Mouse (Mus musculus) olfactory bulb, adult 2 months (tissue): Measurements from ENCODE around the gene Gm49361. TPM values are rescaled to one million over a fixed set of nuclear protein-coding genes. Genes with fewer than 3 reads are reported as not detected.
"Not testable (repeated sequence)": the region's sequence is repeated elsewhere in the genome, so short reads cannot be mapped to it uniquely, and the experiment has no call there.

ENCODE experiments used
- H3K27ac ChIP-seq: fragments of 200-500 bp; 2 replicates; pipeline ENCODE4 v1.5.1; 2012; ENCODE audit warnings: low read depth, low read length; ENCODE audit not compliant: insufficient read depth
- H3K4me1 ChIP-seq: fragments of 200-500 bp; 2 replicates; pipeline ENCODE4 v1.6.1; 2012; ENCODE audit warnings: low read length; ENCODE audit not compliant: control insufficient read depth, insufficient read depth
- H3K4me3 ChIP-seq: fragments of 200-500 bp; 2 replicates; pipeline ENCODE4 v1.5.1; 2012; ENCODE audit warnings: mild to moderate bottlenecking, low read depth, low read length, moderate library complexity; ENCODE audit not compliant: insufficient read depth
- CTCF ChIP-seq: fragments of 200-500 bp; IDR thresholded peaks from 2 replicates; pipeline ENCODE4 v1.5.1; 2012; ENCODE audit warnings: low read depth, mild to moderate bottlenecking, low read length, moderate library complexity; ENCODE audit not compliant: insufficient read depth
- POLR2A ChIP-seq: fragments of 200-500 bp; IDR thresholded peaks from 2 replicates; pipeline ENCODE4 v1.6.1; 2012; ENCODE audit warnings: mild to moderate bottlenecking, low read depth, low read length, moderate library complexity; ENCODE audit not compliant: insufficient read depth
- WGBS: fragments of 180-500 bp; shearing (Covaris S2); methylation state at CpG from one replicate; pipeline ENCODE4 v1.1.7; 2018; 5-methylcytosine and 5-hydroxymethylcytosine counted together
- polyA plus RNA-seq: library from polyadenylated mRNA; stranded (reverse); fragments of >200 nt; gene quantifications from 2 replicates; pipeline ENCODE4 v1.2.4, GENCODE M21; 2012; ENCODE audit warnings: low replicate concordance; ENCODE audit not compliant: missing spikeins, insufficient read depth, insufficient read length

The Gm49361 gene
- polyA plus RNA-seq, 1 experiment = not detected

GRCm38 (mm10) chr14:57699461-57699970, 46.4 kb downstream of the Gm49361 start:
- Histone ChIP-seq H3K27ac (no peak overlapping the region), H3K4me1 (peaks cover 5% of the 10 kb centered on the region; the same call in 1 of the 2 replicates), H3K4me3 (no peak overlapping the region)
- WGBS = 97% methylated on average over 33 of the region's 33 CpGs
- no peak for TF ChIP-seq POLR2A
- no peak for TF ChIP-seq CTCF

GRCm38 (mm10) chr14:57699016-57699415, 46.9 kb downstream of the Gm49361 start:
- Histone ChIP-seq H3K4me1 (peaks cover 5% of the 10 kb centered on the region; the same call in 1 of the 2 replicates), H3K27ac (no peak overlapping the region), H3K4me3 (no peak overlapping the region)
- no peak for TF ChIP-seq CTCF
- no peak for TF ChIP-seq POLR2A
- 92% methylated on average over 10 of the region's 10 CpGs for WGBS

DNA sequence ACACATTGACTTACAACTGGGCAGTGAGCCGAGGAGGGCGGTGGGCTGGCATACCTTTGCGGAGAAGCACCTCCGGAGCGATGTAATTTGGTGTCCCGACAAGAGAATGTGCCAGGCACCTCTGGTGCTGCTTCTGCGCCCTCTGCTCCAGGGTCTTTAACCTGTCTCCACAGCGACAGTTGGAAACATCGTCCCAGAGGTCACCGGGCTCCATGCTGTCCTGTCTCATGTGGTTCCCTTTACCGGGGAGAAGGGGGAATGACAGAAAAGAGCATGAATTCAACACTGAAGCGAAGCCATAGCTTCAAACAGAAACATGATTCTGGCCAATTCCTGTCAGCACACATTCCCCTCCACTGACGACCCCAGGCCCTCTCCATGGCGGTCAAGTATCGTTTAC, 49.8 kb downstream of the Gm49361 start:
- H3K4me1 ChIP-seq = no peaks in the 10 kb centered on the region
- TF ChIP-seq POLR2A (no peak), CTCF (no peak)
- H3K4me3 ChIP-seq = no peak overlapping the region
- H3K27ac ChIP-seq = no peak overlapping the region
- 97% methylated on average over 15 of the region's 15 CpGs for WGBS

- no peak overlapping the region for H3K4me3 ChIP-seq
- WGBS = 91% methylated on average over 8 of the region's 8 CpGs
- no peak for TF ChIP-seq POLR2A
- no peak for TF ChIP-seq CTCF
- H3K27ac ChIP-seq = no peak overlapping the region
- no peaks in the 10 kb centered on the region for H3K4me1 ChIP-seq
Observed at GRCm38 (mm10) chr14:57695550-57695949, 50.4 kb downstream of the Gm49361 start.

GRCm38 (mm10) chr14:57694246-57694645, 51.7 kb downstream of the Gm49361 start:
- WGBS = 84% methylated on average over 16 of the region's 16 CpGs
- H3K4me1 ChIP-seq = no peaks in the 10 kb centered on the region
- H3K4me3 ChIP-seq = no peak overlapping the region
- no peak overlapping the region for H3K27ac ChIP-seq
- TF ChIP-seq CTCF (no peak), POLR2A (no peak)

- TF ChIP-seq POLR2A = no peak
- TF ChIP-seq CTCF = no peak
- Histone ChIP-seq H3K4me3 (no peak overlapping the region), H3K27ac (no peak overlapping the region), H3K4me1 (no peaks in the 10 kb centered on the region)
- 94% methylated on average over 17 of the region's 17 CpGs for WGBS
Observed at GRCm38 (mm10) chr14:57692517-57693130, 53.3 kb downstream of the Gm49361 start.

DNA sequence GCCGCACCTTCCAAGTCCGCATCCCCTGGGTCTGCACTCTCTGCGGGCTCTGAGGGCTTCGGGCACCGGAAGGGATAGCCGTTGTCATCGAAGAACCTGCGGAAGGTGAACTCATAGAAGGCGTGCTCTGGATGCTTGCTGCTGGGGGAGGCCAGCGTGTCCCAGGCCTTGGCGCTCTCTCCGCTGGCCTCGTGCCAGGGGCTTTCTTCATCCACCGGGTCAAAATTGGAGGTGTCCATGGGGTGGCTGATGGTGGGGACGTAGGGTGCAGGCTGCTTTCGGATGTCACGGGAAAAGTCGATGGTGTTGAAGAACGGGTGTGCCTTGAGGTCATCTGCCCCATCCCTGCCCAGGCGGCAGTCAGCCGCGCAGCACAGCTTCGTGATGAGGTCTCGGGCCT, 54.6 kb downstream of the Gm49361 start:
- TF ChIP-seq POLR2A (no peak), CTCF (no peak)
- Histone ChIP-seq H3K4me3 (no peak overlapping the region), H3K4me1 (no peaks in the 10 kb centered on the region), H3K27ac (no peak overlapping the region)
- 93% methylated on average over 24 of the region's 24 CpGs for WGBS

- no peak for TF ChIP-seq CTCF
- TF ChIP-seq POLR2A = no peak
- no peak overlapping the region for H3K27ac ChIP-seq
- no peaks in the 10 kb centered on the region for H3K4me1 ChIP-seq
- H3K4me3 ChIP-seq = no peak overlapping the region
- WGBS = 91% methylated on average over 8 of the region's 8 CpGs
Observed at GRCm38 (mm10) chr14:57690681-57691080, 55.2 kb downstream of the Gm49361 start.

DNA sequence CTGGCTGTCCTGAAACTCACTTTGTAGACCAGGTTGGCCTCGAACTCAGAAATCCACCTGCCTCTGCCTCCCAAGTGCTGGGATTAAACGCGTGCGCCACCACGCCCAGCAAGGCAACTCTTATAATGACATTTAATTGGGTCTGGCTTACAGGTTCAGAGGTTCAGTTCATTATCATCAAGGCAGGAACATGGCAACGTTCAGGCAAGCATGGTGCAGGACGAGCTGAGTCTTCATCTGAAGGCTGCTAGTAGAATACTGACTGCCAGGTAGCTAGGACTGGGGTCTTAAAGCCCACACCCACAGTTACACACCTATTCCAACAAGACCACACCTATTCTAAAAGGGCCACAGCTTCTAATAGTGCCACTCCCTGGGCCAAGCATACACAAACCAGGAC, 57.8 kb downstream of the Gm49361 start:
- H3K4me3 ChIP-seq, H3K27ac ChIP-seq, H3K4me1 ChIP-seq: not testable (repeated sequence)
- 94% methylated on average over 7 of the region's 7 CpGs for WGBS

- WGBS = 94% methylated on average over 5 of the region's 5 CpGs
- no peaks in the 10 kb centered on the region for H3K4me1 ChIP-seq
- no peak overlapping the region for H3K4me3 ChIP-seq
- TF ChIP-seq CTCF = no peak
- TF ChIP-seq POLR2A = no peak
- H3K27ac ChIP-seq = no peak overlapping the region
Observed at GRCm38 (mm10) chr14:57687441-57687840, 58.5 kb downstream of the Gm49361 start.
